Mouse (Mus musculus) erythroblast, embryonic 14.5 days (primary cell): ENCODE measurements around the gene Gm21149.
"Not testable (repeated sequence)": the region's sequence is repeated elsewhere in the genome, so short reads cannot be mapped to it uniquely, and the experiment has no call there.

Experiments used
- GATA1 ChIP-seq: IDR thresholded peaks from 2 replicates; pipeline ENCODE4 v1.6.1; 2012; ENCODE audit warnings: low read length, inconsistent platforms, mixed read lengths
- TAL1 ChIP-seq: IDR thresholded peaks from 3 replicates; pipeline ENCODE4 v1.6.1; 2012; ENCODE audit warnings: low read length, inconsistent platforms, mixed read lengths

DNA sequence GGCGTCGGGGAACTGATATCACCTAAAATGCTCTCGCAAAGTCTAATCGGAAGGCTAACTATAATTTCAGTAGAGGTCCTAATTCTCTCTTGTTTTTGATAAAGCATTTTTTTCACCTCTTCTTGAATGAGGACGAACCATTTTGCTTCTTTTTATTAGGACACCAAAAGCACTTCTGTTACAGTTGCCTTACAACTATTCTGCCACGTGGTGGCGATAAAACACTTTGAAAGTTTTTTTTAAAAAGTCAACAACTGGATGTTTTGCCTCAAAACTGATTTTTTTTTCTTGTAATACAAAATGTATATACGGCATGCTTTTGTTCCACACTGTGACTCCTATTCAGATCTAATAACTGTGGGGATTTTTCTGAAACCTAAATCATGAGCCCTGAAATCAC, 14.7 kb downstream of the Gm21149 start:
- TF ChIP-seq GATA1, TAL1: not testable (repeated sequence)
